Mouse (Mus musculus): Measurements from ENCODE around the gene Lpxn. TPM values are rescaled to one million over a fixed set of nuclear protein-coding genes. Genes with fewer than 3 reads are reported as not detected.

Lpxn gene
- polyA plus RNA-seq, 1 experiment: 1.2 TPM

DNA sequence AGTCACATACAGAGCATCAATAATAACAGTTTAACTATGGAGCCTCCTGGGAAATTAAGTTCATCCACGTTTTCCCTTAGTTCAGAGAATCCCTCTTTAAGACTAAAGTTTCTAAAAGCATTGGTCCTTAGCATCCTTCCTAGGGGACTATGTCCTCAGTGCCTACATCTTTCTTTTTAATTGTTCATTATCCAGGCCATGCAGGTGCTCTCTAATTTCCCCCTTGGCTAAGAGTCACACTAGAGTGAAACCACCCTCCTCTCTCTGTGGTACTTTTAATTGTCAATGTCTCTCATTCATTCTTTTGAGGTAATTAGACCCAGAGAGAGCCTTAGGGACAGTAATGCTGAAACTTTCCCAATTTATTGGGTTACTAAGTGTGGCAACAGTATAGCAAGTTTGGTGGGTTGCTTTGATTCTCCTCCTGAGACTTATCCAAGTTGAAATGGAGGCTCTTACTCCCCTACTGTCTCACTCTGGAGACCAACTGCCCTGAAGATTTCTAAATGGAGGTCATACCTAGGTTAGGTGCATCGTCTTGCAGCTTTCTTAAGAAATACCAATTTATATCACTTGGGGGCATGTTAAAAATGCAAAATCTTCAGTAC, 34.9 kb downstream of the Lpxn start:
- Histone ChIP-seq H3K27ac (replicated peaks; ENCODE audit: low read depth, low read length) (no peak overlapping the region), H3K4me1 (ENCODE audit: control insufficient read depth, insufficient read depth, insufficient read length, low read length) (no peaks in the 10 kb centered on the region), H3K4me3 (ENCODE audit: insufficient read depth, low read depth, low read length) (no peak overlapping the region)

DNA sequence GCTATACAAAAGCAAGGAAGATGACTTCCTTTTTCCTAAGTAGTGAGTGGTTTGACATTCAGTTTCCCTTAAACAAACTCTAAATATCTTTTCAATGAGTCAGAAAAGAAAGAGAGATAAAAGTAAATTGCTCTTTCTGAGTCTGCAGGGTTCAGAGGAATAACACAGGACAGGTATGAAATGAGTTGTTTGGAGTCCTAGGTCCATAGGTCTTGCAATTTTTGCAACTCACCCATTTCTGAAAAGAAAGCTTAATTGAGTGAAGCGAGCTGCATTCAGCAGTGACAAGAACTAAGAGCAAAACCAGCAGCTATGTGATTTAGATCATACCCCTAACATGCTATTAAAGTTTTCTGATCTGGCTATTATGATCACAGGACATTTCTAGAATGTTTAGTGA, 35.6 kb downstream of the Lpxn start:
- no peaks in the 10 kb centered on the region for H3K4me1 ChIP-seq (ENCODE audit: control insufficient read depth, insufficient read depth, insufficient read length, low read length)
- H3K4me3 ChIP-seq (ENCODE audit: insufficient read depth, low read depth, low read length): no peak overlapping the region
- no peak overlapping the region for H3K27ac ChIP-seq (replicated peaks; ENCODE audit: low read depth, low read length)

DNA sequence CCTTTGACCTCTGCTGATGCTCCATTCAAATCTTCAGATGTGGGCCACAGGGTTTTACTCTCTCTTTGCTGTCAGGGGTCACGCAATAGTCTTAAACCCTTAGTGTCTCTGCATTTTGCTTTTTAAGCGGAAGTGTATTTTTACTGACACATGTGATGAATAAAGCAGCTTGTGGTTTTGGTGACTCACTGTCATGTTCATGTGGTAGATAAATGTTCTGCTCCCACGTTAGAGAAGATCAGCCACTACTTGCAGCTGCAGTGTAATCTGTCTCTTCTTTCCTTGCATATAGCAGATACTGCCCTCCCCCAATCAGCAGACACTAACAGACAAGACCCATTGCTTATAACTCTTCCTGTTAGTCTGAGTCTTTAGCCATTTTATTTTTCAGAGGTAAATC, 37.6 kb downstream of the Lpxn start:
- H3K4me3 ChIP-seq (ENCODE audit: insufficient read depth, low read depth, low read length): no peak overlapping the region
- no peaks in the 10 kb centered on the region for H3K4me1 ChIP-seq (ENCODE audit: control insufficient read depth, insufficient read depth, insufficient read length, low read length)
- H3K27ac ChIP-seq (replicated peaks; ENCODE audit: low read depth, low read length): no peak overlapping the region; the same call in 1 of the 2 replicates

DNA sequence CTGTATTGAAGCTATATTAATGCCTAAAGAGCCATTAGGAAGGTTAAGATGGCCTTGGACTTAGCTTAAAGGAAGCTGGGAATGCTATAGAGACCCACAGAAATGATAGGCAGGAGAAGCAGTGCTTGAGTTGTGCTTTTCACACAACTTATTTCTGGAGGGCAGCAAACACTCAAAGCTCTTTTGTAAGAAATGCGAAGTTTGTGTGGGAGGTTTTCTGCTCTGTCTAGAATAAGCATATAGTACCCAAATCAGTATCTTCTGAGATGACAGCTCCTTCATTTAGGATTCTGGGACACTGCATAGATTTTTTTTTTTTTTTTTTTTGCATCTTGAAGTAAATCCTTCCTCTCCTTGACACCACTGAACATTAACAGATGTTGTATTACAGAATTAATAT, 42.5 kb downstream of the Lpxn start:
- Histone ChIP-seq H3K4me1 (ENCODE audit: control insufficient read depth, insufficient read depth, insufficient read length, low read length) (no peaks in the 10 kb centered on the region), H3K4me3 (ENCODE audit: insufficient read depth, low read depth, low read length) (no peak overlapping the region), H3K27ac (replicated peaks; ENCODE audit: low read depth, low read length) (no peak overlapping the region)

DNA sequence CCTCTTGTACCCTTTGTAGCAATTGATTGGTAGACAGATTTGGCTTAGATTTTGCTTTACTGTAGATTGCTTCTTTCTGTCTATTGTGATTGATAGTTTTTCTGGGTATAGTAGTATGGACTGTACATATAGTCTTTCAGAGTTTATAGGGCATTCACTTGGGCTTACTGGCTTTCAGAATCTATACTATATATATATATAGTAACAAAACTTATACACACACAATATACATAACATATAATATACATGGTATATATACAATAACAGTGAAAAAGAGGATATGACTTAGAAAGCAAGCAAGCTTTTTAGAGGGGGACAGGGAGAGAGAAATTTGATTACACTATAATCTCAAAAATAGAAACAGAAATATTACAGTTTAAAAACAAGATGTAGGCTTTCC, 50.4 kb downstream of the Lpxn start, which contains the start of gene Gm5244:
TSS of gene Gm5244 (plus strand) at position 301 of the 400 bp plus-strand sequence.
- Histone ChIP-seq H3K4me3 (ENCODE audit: insufficient read depth, low read depth, low read length) (no peak within 1 kb of the TSS), H3K4me1 (ENCODE audit: control insufficient read depth, insufficient read depth, insufficient read length, low read length) (no peaks in the 10 kb centered on the region), H3K27ac (replicated peaks; ENCODE audit: low read depth, low read length) (no peak within 1 kb of the TSS)

DNA sequence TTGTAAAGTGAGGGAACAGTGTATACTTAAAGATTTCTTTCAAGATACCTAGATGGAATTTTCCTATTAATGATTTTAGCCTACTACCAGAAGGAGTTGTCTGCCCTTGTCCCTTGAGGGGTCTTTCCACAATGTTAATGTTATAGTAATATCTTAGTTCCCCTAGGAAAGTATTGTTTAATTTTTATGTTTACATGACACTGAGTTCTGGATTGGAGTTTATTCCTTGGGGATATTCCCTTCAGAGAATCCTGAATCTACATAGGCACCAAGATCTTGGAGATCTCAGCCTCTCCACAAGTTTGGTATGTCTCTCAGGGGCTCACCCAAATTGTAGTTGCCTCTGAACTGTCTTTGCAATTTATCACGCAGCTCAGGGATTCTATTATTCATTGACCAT, 61.0 kb downstream of the Lpxn start, which contains the start of gene Olfr1444:
TSS of gene Olfr1444 (plus strand) at position 301 of the 400 bp plus-strand sequence.
- no peak within 1 kb of the TSS for H3K4me3 ChIP-seq (ENCODE audit: insufficient read depth, low read depth, low read length)
- H3K4me1 ChIP-seq (ENCODE audit: control insufficient read depth, insufficient read depth, insufficient read length, low read length): no peaks in the 10 kb centered on the region
- H3K27ac ChIP-seq (replicated peaks; ENCODE audit: low read depth, low read length): no peak within 1 kb of the TSS

Other genes with a start within 250 kb of the Lpxn start
- not detected in 2 replicates for gene Gm4952, start 196.2 kb upstream of the Lpxn start, polyA plus RNA-seq (2012; ENCODE audit: insufficient read depth, insufficient read length, missing spikeins)
- gene Glyat, start 162.9 kb upstream of the Lpxn start, polyA plus RNA-seq (2012; ENCODE audit: insufficient read depth, insufficient read length, missing spikeins): not detected in 2 replicates
- not detected in 2 replicates for gene Olfr1442, start 125.8 kb upstream of the Lpxn start, polyA plus RNA-seq (2012; ENCODE audit: insufficient read depth, insufficient read length, missing spikeins)
- not detected in 2 replicates for gene Olfr1443, start 118.1 kb upstream of the Lpxn start, polyA plus RNA-seq (2012; ENCODE audit: insufficient read depth, insufficient read length, missing spikeins)
- gene Keg1, start 100.4 kb upstream of the Lpxn start, polyA plus RNA-seq (2012; ENCODE audit: insufficient read depth, insufficient read length, missing spikeins): not detected in 2 replicates
- 1.8 and 2.6 TPM in 2 replicates for gene Cntf, start 30.6 kb upstream of the Lpxn start, polyA plus RNA-seq (2012; ENCODE audit: insufficient read depth, insufficient read length, missing spikeins)
- 109 and 111 TPM in 2 replicates for gene Zfp91, start 67 bp upstream of the Lpxn start, polyA plus RNA-seq (2012; ENCODE audit: insufficient read depth, insufficient read length, missing spikeins)
- gene Gm5244, start 50.5 kb downstream of the Lpxn start, polyA plus RNA-seq (2012; ENCODE audit: insufficient read depth, insufficient read length, missing spikeins): not detected in 2 replicates
- not detected in 2 replicates for gene Olfr1444, start 61.1 kb downstream of the Lpxn start, polyA plus RNA-seq (2012; ENCODE audit: insufficient read depth, insufficient read length, missing spikeins)
- gene Olfr1445, start 87.7 kb downstream of the Lpxn start, polyA plus RNA-seq (2012; ENCODE audit: insufficient read depth, insufficient read length, missing spikeins): not detected in 2 replicates
- not detected in 2 replicates for gene Olfr1446, start 97.3 kb downstream of the Lpxn start, polyA plus RNA-seq (2012; ENCODE audit: insufficient read depth, insufficient read length, missing spikeins)
- not detected in 2 replicates for gene Olfr1447, start 107.5 kb downstream of the Lpxn start, polyA plus RNA-seq (2012; ENCODE audit: insufficient read depth, insufficient read length, missing spikeins)
- gene Olfr1448, start 128.2 kb downstream of the Lpxn start, polyA plus RNA-seq (2012; ENCODE audit: insufficient read depth, insufficient read length, missing spikeins): not detected in 2 replicates
- not detected in 2 replicates for gene Olfr1449, start 134.6 kb downstream of the Lpxn start, polyA plus RNA-seq (2012; ENCODE audit: insufficient read depth, insufficient read length, missing spikeins)
- not detected in 2 replicates for gene Olfr1450, start 154.1 kb downstream of the Lpxn start, polyA plus RNA-seq (2012; ENCODE audit: insufficient read depth, insufficient read length, missing spikeins)
- not detected in 2 replicates for gene Olfr1451, start 198.8 kb downstream of the Lpxn start, polyA plus RNA-seq (2012; ENCODE audit: insufficient read depth, insufficient read length, missing spikeins)
- gene Olfr1453, start 232.1 kb downstream of the Lpxn start, polyA plus RNA-seq (2012; ENCODE audit: insufficient read depth, insufficient read length, missing spikeins): not detected in 2 replicates

Data from brown adipose tissue, adult 24 weeks (tissue).